Mouse (Mus musculus) heart, embryonic 16.5 days (tissue): ENCODE results near the gene Plcb4. TPM values are rescaled to one million over a fixed set of nuclear protein-coding genes. Genes with fewer than 3 reads are reported as not detected.

Experiments
- ATAC-seq: fragments of 200-750 bp; cut with Nextera tagmentation; replicated peaks from 2 replicates; pipeline ENCODE4 v1.8.0; 2017; ENCODE audit warnings: moderate number of reproducible peaks; ENCODE audit not compliant: insufficient read depth, low FRiP score; ENCODE audit errors: extremely low read depth
- H3K27ac ChIP-seq: fragments of 300-500 bp; sonication (generic); 2 replicates; pipeline ENCODE4 v1.5.1; 2014; ENCODE audit warnings: mild to moderate bottlenecking, low read length, control low read depth, moderate library complexity
- H3K27me3 ChIP-seq: fragments of 300-500 bp; sonication (generic); 2 replicates; pipeline ENCODE4 v1.6.1; 2014; ENCODE audit warnings: low read length, mixed read lengths; ENCODE audit not compliant: control insufficient read depth, insufficient read depth
- H3K36me3 ChIP-seq: fragments of 300-500 bp; sonication (generic); 2 replicates; pipeline ENCODE4 v1.6.1; 2014; ENCODE audit not compliant: control insufficient read depth, insufficient read depth
- H3K4me1 ChIP-seq: fragments of 300-500 bp; sonication (generic); 2 replicates; pipeline ENCODE4 v1.6.1; 2014; ENCODE audit warnings: low read length, mixed read lengths; ENCODE audit not compliant: control insufficient read depth, insufficient read depth
- H3K4me2 ChIP-seq: fragments of 300-500 bp; sonication (generic); 2 replicates; pipeline ENCODE4 v1.6.1; 2014; ENCODE audit warnings: low read depth, mild to moderate bottlenecking, control low read depth, low read length
- H3K4me3 ChIP-seq: fragments of 300-500 bp; sonication (generic); 2 replicates; pipeline ENCODE4 v1.5.1; 2014; ENCODE audit warnings: mild to moderate bottlenecking, control low read depth, low read length
- H3K9ac ChIP-seq: fragments of 300-500 bp; sonication (generic); 2 replicates; pipeline ENCODE4 v1.6.1; 2014; ENCODE audit warnings: low read length, control low read depth
- H3K9me3 ChIP-seq: fragments of 300-500 bp; sonication (generic); replicated peaks from 2 replicates; pipeline ENCODE4 v1.6.1; 2016; ENCODE audit warnings: low read length; ENCODE audit not compliant: control insufficient read depth
- WGBS: fragments of 180-500 bp; shearing (Covaris S2); extraction: QIAGEN DNeasy Blood & Tissue Kit; methylation state at CpG from one replicate; pipeline ENCODE4 v1.1.7; 2014; 5-methylcytosine and 5-hydroxymethylcytosine counted together
- polyA plus RNA-seq: library from polyadenylated mRNA; unstranded; fragments of >200 nt; fragmentation: Nextera tagmentation; extraction: Ambion mirVana; gene quantifications from 2 replicates; pipeline ENCODE4 v1.2.1, GENCODE M21; 2015

Gene Plcb4
- polyA plus RNA-seq, 1 experiment from 2014 or later: 31.9 TPM

DNA sequence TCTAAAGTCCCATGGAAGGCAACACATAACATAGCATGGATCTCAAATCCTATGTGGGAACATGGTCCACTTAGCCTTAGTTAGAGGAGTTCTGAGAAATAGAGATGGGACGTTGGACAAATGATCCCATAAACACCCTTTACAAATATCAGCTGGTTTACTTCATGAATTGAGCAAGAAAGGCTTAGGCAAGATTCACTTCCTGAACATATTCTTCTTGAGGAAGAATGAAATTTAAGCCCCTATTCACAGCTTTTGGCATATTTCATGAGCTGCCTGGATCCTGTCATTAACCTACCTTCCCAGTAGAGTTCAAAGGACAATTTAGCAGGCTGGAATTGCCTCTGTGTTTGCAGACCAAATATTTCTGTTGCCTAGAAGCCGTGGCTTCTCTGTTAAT, 161.9 kb downstream of the Plcb4 start:
- Histone ChIP-seq H3K9me3 (no peaks in the 10 kb centered on the region), H3K27ac (no peak overlapping the region), H3K9ac (no peak overlapping the region), H3K36me3 (no peaks in the 10 kb centered on the region), H3K4me1 (0 out of 2 replicates have a peak, but pooled peaks cover 2% of the 10 kb centered on the region), H3K4me2 (no peak overlapping the region), H3K4me3 (no peak overlapping the region), H3K27me3 (no peaks in the 10 kb centered on the region)
- ATAC-seq: no peak
- 78% methylated on average over 2 of the region's 2 CpGs for WGBS

DNA sequence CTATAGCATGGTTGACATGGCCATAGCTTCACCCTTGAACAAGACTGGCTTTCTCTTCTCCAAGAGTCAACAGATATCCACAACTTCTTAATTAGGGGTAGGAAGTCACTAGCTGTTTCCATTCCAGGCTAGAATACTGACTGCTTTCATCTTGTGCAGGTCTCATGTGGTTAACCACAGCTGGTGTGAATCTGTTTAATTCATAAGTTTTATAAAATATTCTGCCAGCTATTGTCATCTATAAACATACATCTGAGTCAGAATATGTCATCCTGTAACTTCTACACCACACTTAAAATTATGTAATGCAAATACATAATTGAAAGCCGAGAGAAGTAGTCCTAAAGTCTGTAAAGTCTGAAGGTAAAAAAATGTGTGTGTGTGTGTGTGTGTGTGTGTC, 164.9 kb downstream of the Plcb4 start:
- Histone ChIP-seq H3K27me3 (no peaks in the 10 kb centered on the region), H3K9ac (no peak overlapping the region), H3K9me3 (no peaks in the 10 kb centered on the region), H3K4me3 (no peak overlapping the region), H3K36me3 (no peaks in the 10 kb centered on the region), H3K27ac (no peak overlapping the region), H3K4me2 (no peak overlapping the region), H3K4me1 (peaks cover 7% of the 10 kb centered on the region; the same call in 1 of the 2 replicates)
- 93% methylated on average over 1 of the region's 1 CpGs for WGBS
- no peak for ATAC-seq

DNA sequence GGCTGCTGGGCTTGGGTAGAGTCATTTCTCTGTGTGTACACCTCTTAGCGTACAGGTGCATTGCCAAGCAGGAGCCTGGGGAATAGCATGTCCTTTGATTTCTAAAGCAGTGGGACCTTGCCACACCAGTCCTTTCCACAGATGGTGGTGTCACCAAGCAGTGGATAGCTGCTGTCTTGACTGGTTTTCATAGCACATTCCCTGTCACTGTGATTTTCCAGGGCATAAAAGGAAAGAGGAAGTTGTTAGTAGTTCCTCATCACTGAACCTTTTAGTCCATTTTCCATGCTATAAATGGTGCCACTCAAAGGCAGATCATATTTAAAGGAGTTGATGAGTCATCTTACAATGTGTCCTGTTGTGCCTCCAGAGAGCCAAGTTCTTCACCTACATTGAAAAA, 165.9 kb downstream of the Plcb4 start:
- peaks cover 7% of the 10 kb centered on the region; the same call in 1 of the 2 replicates for H3K4me1 ChIP-seq
- no peaks in the 10 kb centered on the region for H3K36me3 ChIP-seq
- WGBS: 83% methylated on average over 1 of the region's 1 CpGs
- H3K9ac ChIP-seq: no peak overlapping the region
- H3K27ac ChIP-seq: no peak overlapping the region
- no peaks in the 10 kb centered on the region for H3K27me3 ChIP-seq
- H3K4me3 ChIP-seq: no peak overlapping the region
- no peak overlapping the region for H3K4me2 ChIP-seq
- ATAC-seq: no peak
- H3K9me3 ChIP-seq: no peaks in the 10 kb centered on the region

DNA sequence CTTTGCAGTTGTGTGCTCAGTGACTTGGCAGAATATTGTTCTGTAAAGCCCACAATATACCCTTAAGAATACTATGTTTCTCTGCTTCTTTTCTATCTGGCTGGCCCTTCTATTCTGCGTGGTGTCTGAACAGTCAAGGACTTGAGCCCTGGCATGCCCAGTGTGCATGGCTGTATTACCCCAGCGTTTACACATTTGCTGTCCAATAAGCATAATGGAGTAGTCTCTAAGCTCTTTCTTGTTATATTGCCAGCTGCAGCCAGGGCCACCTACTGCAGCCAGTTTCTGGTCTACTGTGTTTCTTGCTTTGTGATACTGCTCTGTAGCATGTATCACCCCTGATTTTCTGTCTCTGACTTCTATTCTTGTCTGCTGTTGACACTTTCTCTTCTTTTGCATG, 166.8 kb downstream of the Plcb4 start:
- H3K27me3 ChIP-seq: no peaks in the 10 kb centered on the region
- no peak for ATAC-seq
- no peak overlapping the region for H3K27ac ChIP-seq
- no peak overlapping the region for H3K9ac ChIP-seq
- no peak overlapping the region for H3K4me2 ChIP-seq
- no peak overlapping the region for H3K4me3 ChIP-seq
- WGBS: 73% methylated on average over 2 of the region's 2 CpGs
- peaks cover 7% of the 10 kb centered on the region; the same call in 1 of the 2 replicates for H3K4me1 ChIP-seq
- no peaks in the 10 kb centered on the region for H3K9me3 ChIP-seq
- H3K36me3 ChIP-seq: no peaks in the 10 kb centered on the region

DNA sequence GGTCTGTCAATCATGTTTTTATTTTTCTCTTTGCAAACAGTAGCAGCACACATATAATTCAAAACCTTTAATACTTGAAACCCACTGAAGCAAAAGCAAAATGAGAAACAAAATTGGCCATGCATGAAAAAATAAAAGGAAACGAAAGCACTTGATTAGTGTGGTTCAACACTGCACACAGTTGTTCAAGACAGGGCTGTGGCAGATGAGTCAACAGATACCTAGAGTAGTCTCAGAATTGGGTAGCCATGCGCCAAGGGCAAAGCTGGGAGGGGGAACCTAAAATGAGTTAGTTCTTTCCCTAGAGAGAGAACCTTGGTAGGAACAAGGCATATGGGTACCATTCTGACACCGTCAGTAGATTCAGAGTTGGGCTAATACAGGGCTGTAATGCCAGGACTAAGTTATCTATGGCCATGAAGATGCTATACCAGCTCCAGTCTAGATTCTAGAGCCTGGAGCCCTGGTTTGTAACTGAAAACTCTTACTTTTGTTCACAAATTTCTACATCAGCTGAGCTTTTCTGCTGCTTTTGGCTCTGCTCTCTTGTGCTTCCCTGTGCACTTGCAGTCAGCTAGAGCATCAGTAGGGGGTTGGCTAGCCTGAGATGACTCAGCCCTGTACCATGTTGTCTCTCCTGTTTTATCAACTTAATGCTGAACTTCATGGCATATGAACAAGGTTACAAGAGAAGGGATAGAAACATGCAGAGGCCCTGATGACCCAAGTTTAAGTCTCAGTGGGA, 168.0 kb downstream of the Plcb4 start:
- H3K9ac ChIP-seq: no peak overlapping the region
- H3K27ac ChIP-seq: no peak overlapping the region
- 86% methylated on average over 3 of the region's 3 CpGs for WGBS
- H3K4me1 ChIP-seq: peaks cover 7% of the 10 kb centered on the region; the same call in 1 of the 2 replicates
- H3K4me2 ChIP-seq: no peak overlapping the region
- no peaks in the 10 kb centered on the region for H3K9me3 ChIP-seq
- ATAC-seq: no peak
- no peaks in the 10 kb centered on the region for H3K27me3 ChIP-seq
- H3K36me3 ChIP-seq: no peaks in the 10 kb centered on the region
- H3K4me3 ChIP-seq: no peak overlapping the region

DNA sequence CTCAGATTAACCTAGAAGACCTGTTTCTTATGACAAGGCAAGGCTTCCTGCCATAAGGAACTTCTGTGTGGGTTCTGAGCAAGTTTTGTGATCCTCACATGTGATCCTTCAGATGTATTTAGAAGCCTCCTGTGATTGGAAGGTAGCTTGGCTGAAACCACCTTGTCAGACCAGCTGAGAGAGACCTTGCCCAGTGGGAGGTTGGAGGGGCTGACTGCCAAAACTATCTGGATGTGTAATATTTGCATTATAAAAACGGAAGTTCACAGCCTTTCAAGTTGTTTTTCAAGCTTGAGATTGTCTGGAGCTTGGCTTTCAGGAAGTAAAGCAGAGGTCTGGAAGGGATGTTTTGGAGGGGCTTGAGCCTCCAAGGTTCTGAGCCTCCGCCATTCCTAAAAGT, 169.6 kb downstream of the Plcb4 start:
- no peaks in the 10 kb centered on the region for H3K9me3 ChIP-seq
- 61% methylated on average over 2 of the region's 2 CpGs for WGBS
- no peak overlapping the region for H3K4me2 ChIP-seq
- ATAC-seq: no peak
- no peak overlapping the region for H3K4me3 ChIP-seq
- H3K36me3 ChIP-seq: no peaks in the 10 kb centered on the region
- no peaks in the 10 kb centered on the region for H3K27me3 ChIP-seq
- no peak overlapping the region for H3K9ac ChIP-seq
- H3K4me1 ChIP-seq: peaks cover 7% of the 10 kb centered on the region; the same call in 1 of the 2 replicates
- H3K27ac ChIP-seq: no peak overlapping the region

DNA sequence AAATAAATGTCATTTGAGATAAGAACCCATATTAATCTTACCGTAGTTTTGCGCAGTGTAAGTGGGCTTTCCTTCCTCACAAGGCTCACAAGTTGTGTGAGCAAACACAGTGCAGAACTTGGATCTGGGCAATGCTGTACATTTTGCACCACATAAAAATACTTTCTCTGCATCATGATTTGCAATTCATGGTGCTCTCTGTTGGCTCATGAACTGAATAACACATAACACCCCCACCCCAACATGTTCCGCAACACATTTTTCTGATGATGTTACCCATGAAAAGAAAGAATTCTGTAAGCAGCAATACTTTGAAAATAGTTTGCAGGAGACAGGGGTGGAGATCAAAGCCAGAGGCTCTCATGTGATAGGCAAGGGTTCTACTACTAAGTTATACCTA, 174.9 kb downstream of the Plcb4 start:
- no peaks in the 10 kb centered on the region for H3K36me3 ChIP-seq
- no peak overlapping the region for H3K4me3 ChIP-seq
- H3K4me1 ChIP-seq: peaks cover 20% of the 10 kb centered on the region
- ATAC-seq: no peak
- no peaks in the 10 kb centered on the region for H3K27me3 ChIP-seq
- 83% methylated on average over 3 of the region's 3 CpGs for WGBS
- H3K9ac ChIP-seq: no peak overlapping the region
- no peak overlapping the region for H3K4me2 ChIP-seq
- H3K27ac ChIP-seq: no peak overlapping the region
- H3K9me3 ChIP-seq: no peaks in the 10 kb centered on the region

DNA sequence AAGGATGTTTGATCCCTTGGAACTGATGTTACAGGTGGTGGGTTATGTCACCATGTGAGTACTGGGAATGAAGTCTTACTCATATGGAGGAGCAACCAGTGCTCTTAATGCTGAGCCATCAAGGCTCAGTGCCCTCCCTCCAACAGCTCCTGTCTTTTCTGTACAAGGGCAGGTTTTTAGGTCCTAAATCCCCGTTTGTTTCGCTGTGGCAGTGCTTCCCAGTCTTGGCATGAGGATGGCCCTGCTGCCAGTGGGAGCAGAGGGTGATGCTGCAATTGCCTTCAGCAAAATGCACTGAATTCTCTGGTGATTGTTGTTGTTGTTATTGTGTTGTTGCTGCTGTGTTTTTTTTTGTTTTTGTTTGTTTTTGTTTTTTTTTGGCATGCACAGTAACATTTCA, 175.6 kb downstream of the Plcb4 start:
- no peaks in the 10 kb centered on the region for H3K36me3 ChIP-seq
- H3K4me1 ChIP-seq: peaks cover 22% of the 10 kb centered on the region
- H3K4me2 ChIP-seq: no peak overlapping the region
- WGBS: 90% methylated on average over 2 of the region's 2 CpGs
- no peak overlapping the region for H3K27ac ChIP-seq
- no peaks in the 10 kb centered on the region for H3K27me3 ChIP-seq
- H3K4me3 ChIP-seq: no peak overlapping the region
- no peak for ATAC-seq
- no peak overlapping the region for H3K9ac ChIP-seq
- no peaks in the 10 kb centered on the region for H3K9me3 ChIP-seq

DNA sequence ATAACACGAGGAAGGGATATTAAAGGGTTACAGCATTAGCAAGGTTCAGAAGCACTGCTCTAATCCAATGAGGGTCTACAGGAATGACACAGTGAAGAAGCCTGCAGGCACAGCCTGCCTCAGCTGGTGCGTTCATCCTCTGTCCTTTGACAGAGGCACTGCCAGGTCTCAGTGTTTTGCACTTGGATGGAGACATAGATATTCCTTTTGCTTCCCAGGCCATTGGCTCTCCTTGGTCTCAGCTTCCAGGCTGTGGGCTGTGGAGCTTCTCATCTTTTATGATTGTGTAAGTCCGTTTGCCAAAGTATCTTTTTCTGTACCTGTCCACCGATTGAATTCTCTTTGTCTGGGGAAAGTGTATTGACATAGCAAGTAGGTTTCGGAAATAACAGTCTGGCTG, 177.1 kb downstream of the Plcb4 start:
- Histone ChIP-seq H3K27me3 (no peaks in the 10 kb centered on the region), H3K9me3 (no peaks in the 10 kb centered on the region), H3K9ac (no peak overlapping the region), H3K27ac (peak overlapping the region; percentile 59), H3K4me1 (peaks cover 22% of the 10 kb centered on the region), H3K36me3 (no peaks in the 10 kb centered on the region), H3K4me2 (no peak overlapping the region), H3K4me3 (no peak overlapping the region)
- ATAC-seq: no peak
- 86% methylated on average over 5 of the region's 5 CpGs for WGBS
